Mouse (Mus musculus) midbrain, embryonic 15.5 days (tissue): Measurements from ENCODE around the gene Cyp46a1. TPM values are rescaled to one million over a fixed set of nuclear protein-coding genes. Genes with fewer than 3 reads are reported as not detected.

Experiments
- ATAC-seq: fragments of 200-750 bp; cut with Nextera tagmentation; replicated peaks from 2 replicates; pipeline ENCODE4 v1.8.0; 2017; ENCODE audit warnings: moderate TSS enrichment
- H3K27ac ChIP-seq: fragments of 300-500 bp; sonication (generic); 2 replicates; pipeline ENCODE4 v1.5.1; 2015; ENCODE audit warnings: mild to moderate bottlenecking, inconsistent platforms
- H3K27me3 ChIP-seq: fragments of 300-500 bp; sonication (generic); replicated peaks from 2 replicates; pipeline ENCODE4 v1.6.1; 2015; ENCODE audit warnings: inconsistent platforms
- H3K36me3 ChIP-seq: fragments of 300-500 bp; sonication (generic); replicated peaks from 2 replicates; pipeline ENCODE4 v1.6.1; 2015; ENCODE audit warnings: inconsistent platforms
- H3K4me1 ChIP-seq: fragments of 300-500 bp; sonication (generic); 2 replicates; pipeline ENCODE4 v1.6.1; 2015; ENCODE audit warnings: inconsistent platforms
- H3K4me2 ChIP-seq: fragments of 300-500 bp; sonication (generic); 2 replicates; pipeline ENCODE4 v1.6.1; 2015; ENCODE audit warnings: inconsistent platforms, mild to moderate bottlenecking, moderate library complexity
- H3K4me3 ChIP-seq: fragments of 300-500 bp; sonication (generic); 2 replicates; pipeline ENCODE4 v1.5.1; 2015; ENCODE audit warnings: mild to moderate bottlenecking, inconsistent platforms
- H3K9ac ChIP-seq: fragments of 300-500 bp; sonication (generic); 2 replicates; pipeline ENCODE4 v1.6.1; 2015; ENCODE audit warnings: mild to moderate bottlenecking, inconsistent platforms
- H3K9me3 ChIP-seq: fragments of 300-500 bp; sonication (generic); 2 replicates; pipeline ENCODE4 v1.6.1; 2016; ENCODE audit warnings: inconsistent platforms
- WGBS: fragments of 180-500 bp; shearing (Covaris S2); methylation state at CpG from one replicate; pipeline ENCODE4 v1.1.7; 2015; ENCODE audit warnings: mixed read lengths; 5-methylcytosine and 5-hydroxymethylcytosine counted together
- polyA plus RNA-seq: library from polyadenylated mRNA; unstranded; fragments of >200 nt; fragmentation: Nextera tagmentation; extraction: Ambion mirVana; gene quantifications from 2 replicates; pipeline ENCODE4 v1.2.1, GENCODE M21; 2015

Gene Cyp46a1
- polyA plus RNA-seq, 1 experiment from 2014 or later: 24.9 TPM

GRCm38 (mm10) chr12:108348151-108348550, 14.0 kb downstream of the Cyp46a1 start:
- Histone ChIP-seq H3K27me3 (peaks cover 9% of the 10 kb centered on the region; the same call in 1 of the 2 replicates), H3K4me3 (no peak overlapping the region), H3K4me2 (no peak overlapping the region), H3K9me3 (no peaks in the 10 kb centered on the region), H3K27ac (no peak overlapping the region), H3K9ac (no peak overlapping the region), H3K36me3 (no peaks in the 10 kb centered on the region), H3K4me1 (peaks cover 8% of the 10 kb centered on the region)
- 89% methylated on average over 8 of the region's 8 CpGs for WGBS
- no peak for ATAC-seq

GRCm38 (mm10) chr12:108349026-108349425, 14.8 kb downstream of the Cyp46a1 start:
- H3K9ac ChIP-seq: no peak overlapping the region
- peaks cover 8% of the 10 kb centered on the region for H3K4me1 ChIP-seq
- no peak for ATAC-seq
- 71% methylated on average over 5 of the region's 5 CpGs for WGBS
- no peak overlapping the region for H3K4me3 ChIP-seq
- peaks cover 17% of the 10 kb centered on the region for H3K27me3 ChIP-seq
- no peaks in the 10 kb centered on the region for H3K36me3 ChIP-seq
- no peaks in the 10 kb centered on the region for H3K9me3 ChIP-seq
- H3K27ac ChIP-seq: no peak overlapping the region
- H3K4me2 ChIP-seq: no peak overlapping the region

- ATAC-seq: no peak
- 82% methylated on average over 10 of the region's 10 CpGs for WGBS
Observed at GRCm38 (mm10) chr12:108350931-108351330, 16.8 kb downstream of the Cyp46a1 start.

GRCm38 (mm10) chr12:108352371-108353136, 18.4 kb downstream of the Cyp46a1 start:
- no peaks in the 10 kb centered on the region for H3K36me3 ChIP-seq
- no peaks in the 10 kb centered on the region for H3K9me3 ChIP-seq
- H3K4me3 ChIP-seq: peak overlapping the region; percentile 21
- no peak overlapping the region for H3K27ac ChIP-seq
- peaks cover 18% of the 10 kb centered on the region for H3K27me3 ChIP-seq
- peaks cover 8% of the 10 kb centered on the region for H3K4me1 ChIP-seq
- ATAC-seq: peak; percentile 45
- H3K4me2 ChIP-seq: peak overlapping the region; percentile 51
- WGBS: 8% methylated on average over 35 of the region's 35 CpGs
- H3K9ac ChIP-seq: peak overlapping the region; percentile 15; the same call in 1 of the 2 replicates

More at GRCm38 (mm10) chr12:108350931-108351330, 16.8 kb downstream of the Cyp46a1 start:
- Histone ChIP-seq H3K36me3 (no peaks in the 10 kb centered on the region), H3K9ac (no peak overlapping the region), H3K27me3 (peaks cover 18% of the 10 kb centered on the region), H3K4me2 (no peak overlapping the region), H3K4me3 (no peak overlapping the region), H3K4me1 (peaks cover 8% of the 10 kb centered on the region), H3K27ac (no peak overlapping the region), H3K9me3 (no peaks in the 10 kb centered on the region)

GRCm38 (mm10) chr12:108354284-108354683, 20.1 kb downstream of the Cyp46a1 start:
- Histone ChIP-seq H3K4me3 (no peak overlapping the region), H3K27me3 (peaks cover 18% of the 10 kb centered on the region), H3K9ac (no peak overlapping the region), H3K4me2 (no peak overlapping the region), H3K9me3 (no peaks in the 10 kb centered on the region), H3K4me1 (peaks cover 8% of the 10 kb centered on the region), H3K36me3 (no peaks in the 10 kb centered on the region), H3K27ac (no peak overlapping the region)
- no peak for ATAC-seq
- 60% methylated on average over 2 of the region's 2 CpGs for WGBS

GRCm38 (mm10) chr12:108355271-108355670, 21.1 kb downstream of the Cyp46a1 start:
- no peak overlapping the region for H3K4me3 ChIP-seq
- H3K27me3 ChIP-seq: peaks cover 18% of the 10 kb centered on the region
- no peak overlapping the region for H3K27ac ChIP-seq
- WGBS: 81% methylated on average over 1 of the region's 1 CpGs
- no peak overlapping the region for H3K9ac ChIP-seq
- no peaks in the 10 kb centered on the region for H3K36me3 ChIP-seq
- ATAC-seq: no peak
- H3K9me3 ChIP-seq: no peaks in the 10 kb centered on the region
- no peak overlapping the region for H3K4me2 ChIP-seq
- H3K4me1 ChIP-seq: peaks cover 8% of the 10 kb centered on the region

- Histone ChIP-seq H3K4me2 (no peak overlapping the region), H3K9ac (no peak overlapping the region), H3K36me3 (no peaks in the 10 kb centered on the region), H3K4me1 (peaks cover 8% of the 10 kb centered on the region), H3K27me3 (peaks cover 18% of the 10 kb centered on the region), H3K4me3 (no peak overlapping the region), H3K27ac (no peak overlapping the region), H3K9me3 (no peaks in the 10 kb centered on the region)
- ATAC-seq: no peak
Observed at GRCm38 (mm10) chr12:108355986-108356385, 21.8 kb downstream of the Cyp46a1 start.

- Histone ChIP-seq H3K9me3 (no peaks in the 10 kb centered on the region), H3K27ac (no peak overlapping the region), H3K4me1 (peaks cover 7% of the 10 kb centered on the region), H3K9ac (no peak overlapping the region), H3K4me3 (no peak overlapping the region), H3K4me2 (no peak overlapping the region), H3K27me3 (0 out of 2 replicates have a peak, but pooled peaks cover 3% of the 10 kb centered on the region), H3K36me3 (no peaks in the 10 kb centered on the region)
- ATAC-seq: peak; percentile 85
- 4% methylated on average over 5 of the region's 5 CpGs for WGBS
Observed at GRCm38 (mm10) chr12:108363796-108364195, 29.6 kb downstream of the Cyp46a1 start.

GRCm38 (mm10) chr12:108365340-108365739, 31.2 kb downstream of the Cyp46a1 start:
- 0 out of 2 replicates have a peak, but pooled peaks cover 3% of the 10 kb centered on the region for H3K27me3 ChIP-seq
- H3K4me3 ChIP-seq: no peak overlapping the region
- H3K9me3 ChIP-seq: no peaks in the 10 kb centered on the region
- H3K9ac ChIP-seq: no peak overlapping the region
- no peaks in the 10 kb centered on the region for H3K36me3 ChIP-seq
- WGBS: 24% methylated on average over 3 of the region's 3 CpGs
- ATAC-seq: no peak
- no peak overlapping the region for H3K27ac ChIP-seq
- peaks cover 7% of the 10 kb centered on the region for H3K4me1 ChIP-seq
- H3K4me2 ChIP-seq: no peak overlapping the region

- no peak overlapping the region for H3K9ac ChIP-seq
- no peaks in the 10 kb centered on the region for H3K9me3 ChIP-seq
- H3K27ac ChIP-seq: no peak overlapping the region
- ATAC-seq: no peak
- H3K36me3 ChIP-seq: no peaks in the 10 kb centered on the region
- H3K27me3 ChIP-seq: 0 out of 2 replicates have a peak, but pooled peaks cover 3% of the 10 kb centered on the region
- 80% methylated on average over 7 of the region's 7 CpGs for WGBS
- H3K4me2 ChIP-seq: no peak overlapping the region
- H3K4me3 ChIP-seq: no peak overlapping the region
- H3K4me1 ChIP-seq: peaks cover 7% of the 10 kb centered on the region
Observed at GRCm38 (mm10) chr12:108365868-108366267, 31.7 kb downstream of the Cyp46a1 start.

- no peak overlapping the region for H3K4me3 ChIP-seq
- no peaks in the 10 kb centered on the region for H3K36me3 ChIP-seq
- H3K9ac ChIP-seq: no peak overlapping the region
- H3K27me3 ChIP-seq: 0 out of 2 replicates have a peak, but pooled peaks cover 3% of the 10 kb centered on the region
- H3K9me3 ChIP-seq: no peaks in the 10 kb centered on the region
- H3K27ac ChIP-seq: no peak overlapping the region
- ATAC-seq: no peak
- 78% methylated on average over 2 of the region's 2 CpGs for WGBS
- H3K4me2 ChIP-seq: no peak overlapping the region
- H3K4me1 ChIP-seq: peaks cover 7% of the 10 kb centered on the region
Observed at GRCm38 (mm10) chr12:108367909-108368308, 33.7 kb downstream of the Cyp46a1 start.

- H3K4me1 ChIP-seq: peaks cover 2% of the 10 kb centered on the region; the same call in 1 of the 2 replicates
- WGBS: 57% methylated on average over 5 of the region's 5 CpGs
- H3K9ac ChIP-seq: no peak overlapping the region
- no peak for ATAC-seq
- no peaks in the 10 kb centered on the region for H3K9me3 ChIP-seq
- no peaks in the 10 kb centered on the region for H3K36me3 ChIP-seq
- 0 out of 2 replicates have a peak, but pooled peaks cover 3% of the 10 kb centered on the region for H3K27me3 ChIP-seq
- no peak overlapping the region for H3K4me3 ChIP-seq
- no peak overlapping the region for H3K27ac ChIP-seq
- H3K4me2 ChIP-seq: no peak overlapping the region
Observed at GRCm38 (mm10) chr12:108368921-108369320, 34.7 kb downstream of the Cyp46a1 start.
